Mouse (Mus musculus) lung, adult 2 months (tissue): ENCODE results near the gene Lce1j.

ENCODE experiments used
- CTCF ChIP-seq: fragments of 200-500 bp; IDR thresholded peaks from 2 replicates; pipeline ENCODE4 v1.5.1; 2011; ENCODE audit warnings: mild to moderate bottlenecking, low read length, control low read depth; ENCODE audit not compliant: insufficient read depth
- POLR2A ChIP-seq: fragments of 200-500 bp; IDR thresholded peaks from 2 replicates; pipeline ENCODE4 v1.6.1; 2011; ENCODE audit warnings: low read depth, mild to moderate bottlenecking, control low read depth, low read length, borderline replicate concordance; ENCODE audit errors: extremely low read depth

DNA sequence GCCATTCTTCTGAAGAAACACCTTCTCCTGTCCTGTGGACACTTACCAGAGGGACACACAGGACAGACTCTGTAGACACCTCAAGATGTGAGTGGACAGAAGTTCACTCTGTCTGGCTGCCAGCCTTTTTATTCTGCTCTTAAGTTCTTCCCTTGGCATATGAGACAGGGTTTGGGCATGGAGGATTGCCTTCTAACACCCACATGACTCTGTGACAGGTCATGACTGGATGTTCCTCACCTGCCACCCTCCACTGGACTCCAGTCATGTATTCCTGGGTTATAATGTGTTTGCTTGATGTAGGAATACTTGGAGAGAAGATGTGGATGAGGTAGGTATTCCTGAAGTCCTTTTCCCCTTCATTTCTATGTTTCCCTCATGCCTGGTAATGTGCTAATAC is 17.5 kb upstream of the Lce1j start, which contains the start of gene Lce1k:
- TF ChIP-seq POLR2A = no peak
- TF ChIP-seq CTCF = no peak
